Mouse (Mus musculus): ENCODE data around the gene Ush2a. TPM values are rescaled to one million over a fixed set of nuclear protein-coding genes. Genes with fewer than 3 reads are reported as not detected.

The Ush2a gene
- total and polyA plus RNA-seq, 3 experiments, result under 0.01 to 0.04 TPM; not detected in 1

GRCm38 (mm10) chr1:188904091-188904490 is 642.3 kb downstream of the Ush2a start:
- H3K27me3 ChIP-seq (ENCODE audit: control insufficient read depth in 1 of 2, insufficient read depth in 2 of 2, low read length in 2 of 2), result no peaks in the 10 kb centered on the region
- TF ChIP-seq MAZ (IDR thresholded peaks at IDR 0.05; ENCODE audit: low read depth, low read length) (no peak), CHD1 (IDR thresholded peaks at IDR 0.05; ENCODE audit: low read depth, low read length) (no peak), ZNF384 (IDR thresholded peaks at IDR 0.05; ENCODE audit: low read depth, low read length) (no peak), TAL1 (IDR thresholded peaks at IDR 0.05; ENCODE audit: low read length) (no peak), ELF1 (IDR thresholded peaks at IDR 0.05; ENCODE audit: low read depth, low read length) (no peak), MEF2A (IDR thresholded peaks at IDR 0.05; ENCODE audit: extremely low read depth, insufficient replicate concordance, low read depth, low read length, poor library complexity, severe bottlenecking) (no peak), EP300 (IDR thresholded peaks at IDR 0.05; ENCODE audit: low read depth in 1 of 2, low read length in 2 of 2) (no peak), NELFE (IDR thresholded peaks at IDR 0.05; ENCODE audit: low read depth, low read length) (no peak), SIN3A (IDR thresholded peaks at IDR 0.05; ENCODE audit: low read length) (no peak), RCOR1 (IDR thresholded peaks at IDR 0.05; ENCODE audit: low read depth, low read length) (no peak), SMC3 (IDR thresholded peaks at IDR 0.05; ENCODE audit: low read depth, low read length) (no peak), BHLHE40 (IDR thresholded peaks at IDR 0.05; ENCODE audit: borderline replicate concordance, low read depth, low read length) (no peak), ZKSCAN1 (IDR thresholded peaks at IDR 0.05; ENCODE audit: low read depth, low read length) (no peak), JUND (IDR thresholded peaks at IDR 0.05; ENCODE audit: low read depth, low read length) (no peak), MAX (IDR thresholded peaks at IDR 0.05; ENCODE audit: low read length) (no peak), ZMIZ1 (IDR thresholded peaks at IDR 0.05; ENCODE audit: low read depth, low read length) (no peak), POLR2A (IDR thresholded peaks at IDR 0.05; ENCODE audit: control insufficient read depth in 1 of 2, insufficient read depth in 1 of 2, low read depth in 1 of 2, low read length in 2 of 2, poor library complexity in 1 of 2) (no peak), HCFC1 (IDR thresholded peaks at IDR 0.05; ENCODE audit: low read depth, low read length) (no peak), USF1 (IDR thresholded peaks at IDR 0.05; ENCODE audit: low read depth, low read length) (no peak), CTCF (IDR thresholded peaks at IDR 0.05 in 2 of 3, conservative IDR thresholded peaks at IDR 0.05 in 1 of 3; ENCODE audit: control insufficient read depth in 1 of 3, insufficient read depth in 1 of 3, low read depth in 2 of 3, low read length in 3 of 3, poor library complexity in 1 of 3, severe bottlenecking in 1 of 3) (no peak)
- no peaks in the 10 kb centered on the region for H3K79me2 ChIP-seq (ENCODE audit: control insufficient read depth, insufficient read depth, low read length, poor library complexity)
- no peak overlapping the region for H3K4me3 ChIP-seq (ENCODE audit: control insufficient read depth in 1 of 2, insufficient read depth in 1 of 2, low read depth in 2 of 2, low read length in 2 of 2)
- H3K36me3 ChIP-seq (ENCODE audit: control insufficient read depth in 1 of 2, insufficient read depth in 2 of 2, low read length in 2 of 2), result no peaks in the 10 kb centered on the region
- no peak overlapping the region for H3K9ac ChIP-seq (ENCODE audit: control insufficient read depth, low read depth, low read length, poor library complexity, severe bottlenecking)
- no peak overlapping the region for H3K27ac ChIP-seq (ENCODE audit: control insufficient read depth, low read depth, low read length)
- H3K9me3 ChIP-seq (replicated peaks; ENCODE audit: insufficient read depth, low read length), result no peaks in the 10 kb centered on the region
- no peaks in the 10 kb centered on the region for H3K4me1 ChIP-seq (ENCODE audit: control insufficient read depth in 1 of 2, insufficient read depth in 2 of 2, low read length in 2 of 2)
- no peak for DNase-seq (ENCODE audit: low read depth, low spot score)

GRCm38 (mm10) chr1:188906175-188906574 is 644.4 kb downstream of the Ush2a start:
- no peaks in the 10 kb centered on the region for H3K27me3 ChIP-seq (ENCODE audit: control insufficient read depth in 1 of 2, insufficient read depth in 2 of 2, low read length in 2 of 2)
- H3K4me1 ChIP-seq (ENCODE audit: control insufficient read depth in 1 of 2, insufficient read depth in 2 of 2, low read length in 2 of 2), result no peaks in the 10 kb centered on the region
- TF ChIP-seq RAD21 (IDR thresholded peaks at IDR 0.05; ENCODE audit: low read depth, low read length) (no peak), ZC3H11A (IDR thresholded peaks at IDR 0.05; ENCODE audit: low read depth, low read length) (no peak), TBP (IDR thresholded peaks at IDR 0.05; ENCODE audit: low read depth, low read length) (no peak), NRF1 (IDR thresholded peaks at IDR 0.05; ENCODE audit: insufficient read depth, low read depth, low read length, poor library complexity, severe bottlenecking) (no peak), RCOR1 (IDR thresholded peaks at IDR 0.05; ENCODE audit: low read depth, low read length) (no peak)
- H3K27ac ChIP-seq (ENCODE audit: control insufficient read depth, low read depth, low read length), result no peak overlapping the region
- DNase-seq (ENCODE audit: low read depth, low spot score), result no peak
- no peaks in the 10 kb centered on the region for H3K9me3 ChIP-seq (replicated peaks; ENCODE audit: insufficient read depth, low read length)
- H3K36me3 ChIP-seq (ENCODE audit: control insufficient read depth in 1 of 2, insufficient read depth in 2 of 2, low read length in 2 of 2), result no peaks in the 10 kb centered on the region
- H3K79me2 ChIP-seq (ENCODE audit: control insufficient read depth, insufficient read depth, low read length, poor library complexity), result no peaks in the 10 kb centered on the region
- no peak overlapping the region for H3K9ac ChIP-seq (ENCODE audit: control insufficient read depth, low read depth, low read length, poor library complexity, severe bottlenecking)
- no peak overlapping the region for H3K4me3 ChIP-seq (ENCODE audit: control insufficient read depth in 1 of 2, insufficient read depth in 1 of 2, low read depth in 2 of 2, low read length in 2 of 2)

All from MEL (cell line).